Comparison of ENCODE assay signal across 10 mouse cellular contexts in genomic region chr5:123285174-123285573, GRCm38 (mm10). TPM values are rescaled to one million over a fixed set of nuclear protein-coding genes. Genes with fewer than 3 reads are reported as not detected.
DNase-seq lines count a peak whose midpoint lies in the region; ATAC-seq lines count a peak whose summit lies in the region.
"Had no signal": no experiment of that assay in that cellular context is flagged by ENCODE, and none has a peak within 500 bp of the region (broad histone marks: within the 10 kb centered on the region; RNA-seq: fewer than 3 reads in every experiment).

No protein-coding gene starts in this region.

- H3K9ac ChIP-seq in hindbrain, embryonic 14.5 days, result no peak overlapping the region
- H3K9ac ChIP-seq: embryonic facial prominence, embryonic 15.5 days; limb, embryonic 13.5 days had no signal

- no peak for ATAC-seq in CD4-positive, CD25-positive, alpha-beta regulatory T cell, adult 4 months
- ATAC-seq in hindbrain, embryonic 14.5 days (ENCODE audit: low FRiP score), result no peak

- no peak overlapping the region for H3K27ac ChIP-seq in hindbrain, embryonic 14.5 days
- H3K27ac ChIP-seq in hindbrain, embryonic 10.5 days, result no peak overlapping the region
- H3K27ac ChIP-seq: embryonic facial prominence, embryonic 15.5 days; limb, embryonic 13.5 days had no signal

- H3K4me1 ChIP-seq in hindbrain, embryonic 14.5 days (replicated peaks; ENCODE audit: control insufficient read depth, insufficient read depth, low read length), result no peaks in the 10 kb centered on the region
- H3K4me1 ChIP-seq in hindbrain, embryonic 10.5 days (replicated peaks), result no peaks in the 10 kb centered on the region
- H3K4me1 ChIP-seq: embryonic facial prominence, embryonic 15.5 days; limb, embryonic 13.5 days had no signal

- H3K4me3 ChIP-seq in hindbrain, embryonic 14.5 days (replicated peaks; ENCODE audit: low read length), result no peak overlapping the region
- no peak overlapping the region for H3K4me3 ChIP-seq in hindbrain, embryonic 10.5 days
- H3K4me3 ChIP-seq: embryonic facial prominence, embryonic 15.5 days; limb, embryonic 13.5 days had no signal

- no peak overlapping the region for H3K4me2 ChIP-seq in hindbrain, embryonic 14.5 days (replicated peaks)
- H3K4me2 ChIP-seq: embryonic facial prominence, embryonic 15.5 days; limb, embryonic 13.5 days had no signal

- DNase-seq in CD4-positive, CD25-positive, alpha-beta regulatory T cell, adult 2 months (ENCODE audit: low read depth, low spot score), result peak; percentile 24
- DNase-seq in hindbrain, embryonic 14.5 days (ENCODE audit: low spot score), result peak; percentile 71
- DNase-seq in hindbrain, embryonic 10.5 days (ENCODE audit: low spot score), result no peak
- peak; percentile 18 to 22 for DNase-seq in urinary bladder, postnatal 36 days (ENCODE audit: low spot score in 2 of 2)
- no peak for DNase-seq in urinary bladder, postnatal 4 days (ENCODE audit: low spot score in 2 of 2)
- DNase-seq in layer of hippocampus, postnatal 10 days (ENCODE audit: low spot score in 2 of 2), result peak; percentile 72 to 77
- peak; percentile 60 for DNase-seq in right cerebral cortex, postnatal 14 days

- no peaks in the 10 kb centered on the region for H3K27me3 ChIP-seq in hindbrain, embryonic 14.5 days (ENCODE audit: control insufficient read depth, insufficient read depth, low read length)
- H3K27me3 ChIP-seq in hindbrain, embryonic 10.5 days (ENCODE audit: insufficient read depth, poor library complexity, severe bottlenecking), result no peaks in the 10 kb centered on the region
- H3K27me3 ChIP-seq: embryonic facial prominence, embryonic 15.5 days; limb, embryonic 13.5 days had no signal

- H3K36me3 ChIP-seq in hindbrain, embryonic 14.5 days (replicated peaks; ENCODE audit: control insufficient read depth, insufficient read depth), result no peaks in the 10 kb centered on the region
- no peaks in the 10 kb centered on the region for H3K36me3 ChIP-seq in hindbrain, embryonic 10.5 days
- H3K36me3 ChIP-seq: embryonic facial prominence, embryonic 15.5 days; limb, embryonic 13.5 days had no signal

- WGBS in hindbrain, embryonic 14.5 days, result 43% methylated on average over 8 of the region's 8 CpGs
- 39% methylated on average over 8 of the region's 8 CpGs for WGBS in hindbrain, embryonic 10.5 days

- H3K9me3 ChIP-seq in hindbrain, embryonic 14.5 days (ENCODE audit: control insufficient read depth, low read length), result no peaks in the 10 kb centered on the region
- peaks cover 16% of the 10 kb centered on the region for H3K9me3 ChIP-seq in hindbrain, embryonic 10.5 days

RNA-seq across cellular contexts. Expression of gene Wdr66, which starts 33.3 kb away (rescaled TPM):
- polyA plus RNA-seq in CD4-positive, CD25-positive, alpha-beta regulatory T cell, adult 4 months (2017; shearing (Covaris generic)), result 1 to 10 TPM; 4.7 to 6.1 TPM
- 1.6 TPM in 2 replicates for polyA plus RNA-seq in hindbrain, embryonic 14.5 days (2014; fragmentation: Nextera tagmentation; extraction: Ambion mirVana)
- 7.0 and 8.1 TPM in 2 replicates for polyA plus RNA-seq in hindbrain, embryonic 10.5 days (2016; fragmentation: Nextera tagmentation; extraction: Ambion mirVana)
- 1 to 10 TPM; 5.4 to 7.3 TPM for total RNA-seq in layer of hippocampus, postnatal 10 days (2021)

RNA-seq across cellular contexts. Expression of gene Bcl7a, which starts 58.5 kb away (rescaled TPM):
- polyA plus RNA-seq in CD4-positive, CD25-positive, alpha-beta regulatory T cell, adult 4 months (2017; shearing (Covaris generic)), result 1 to 10 TPM; 7.2 to 9.8 TPM
- polyA plus RNA-seq in hindbrain, embryonic 14.5 days (2014; fragmentation: Nextera tagmentation; extraction: Ambion mirVana), result 35.6 and 36.5 TPM in 2 replicates
- 42.9 and 48.0 TPM in 2 replicates for polyA plus RNA-seq in hindbrain, embryonic 10.5 days (2016; fragmentation: Nextera tagmentation; extraction: Ambion mirVana)
- total RNA-seq in layer of hippocampus, postnatal 10 days (2021), result 10 to 100 TPM; 72.7 to 78.5 TPM

Comparison
In these comparisons a context has a peak if more than half of its experiments do, and no peak if none do; other contexts are left out.
1. DNase-seq: peak in CD4-positive, CD25-positive, alpha-beta regulatory T cell, adult 2 months (single experiment), hindbrain, embryonic 14.5 days (single experiment), urinary bladder, postnatal 36 days (2 of 2), layer of hippocampus, postnatal 10 days (2 of 2) and right cerebral cortex, postnatal 14 days (single experiment); none in hindbrain, embryonic 10.5 days (single experiment) and urinary bladder, postnatal 4 days (0 of 2).